Mouse (Mus musculus) kidney, adult 2 months (tissue): Measurements from ENCODE around the gene Trim62.

Experiments used
- CTCF ChIP-seq: fragments of 200-500 bp; conservative IDR thresholded peaks from 2 replicates; pipeline ENCODE4 v1.5.1; 2011; ENCODE audit warnings: low read depth, mild to moderate bottlenecking, control low read depth, low read length, moderate library complexity, mixed read lengths; ENCODE audit not compliant: insufficient read depth, insufficient read length
- POLR2A ChIP-seq: fragments of 200-500 bp; IDR thresholded peaks from one replicate; pipeline ENCODE4 v1.6.1; 2011; ENCODE audit warnings: low read depth, low read length, control low read depth

DNA sequence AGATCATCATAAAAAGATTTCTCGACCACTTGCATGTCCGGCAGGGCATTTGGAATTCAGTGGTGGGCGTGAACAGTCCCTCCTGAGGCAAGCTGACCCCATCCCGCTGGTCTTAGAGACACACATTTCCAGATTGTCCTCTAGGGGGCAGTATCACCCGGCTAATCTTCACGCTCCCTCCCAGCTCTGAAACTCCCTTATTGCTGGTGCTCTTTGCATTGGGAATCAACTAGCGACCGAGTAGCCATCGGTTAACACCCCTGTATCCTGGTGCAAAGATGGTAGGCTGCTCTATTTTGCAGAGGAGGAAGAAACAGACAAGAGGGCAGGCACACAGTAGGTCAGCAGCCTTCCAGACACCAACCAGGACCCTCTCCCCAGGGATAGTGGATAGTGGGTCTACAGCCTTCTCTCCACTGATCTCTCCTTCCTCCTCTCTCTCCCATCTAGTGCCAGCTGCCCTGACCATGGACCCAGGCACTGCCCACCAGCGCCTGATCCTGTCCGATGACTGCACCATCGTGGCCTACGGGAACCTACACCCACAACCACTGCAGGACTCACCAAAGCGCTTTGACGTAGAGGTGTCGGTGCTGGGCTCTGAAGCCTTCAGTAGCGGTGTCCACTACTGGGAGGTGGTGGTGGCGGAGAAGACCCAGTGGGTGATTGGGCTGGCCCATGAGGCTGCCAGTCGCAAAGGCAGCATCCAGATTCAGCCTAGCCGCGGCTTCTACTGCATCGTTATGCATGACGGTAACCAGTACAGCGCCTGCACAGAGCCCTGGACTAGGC lies 25.4 kb downstream of the Trim62 start:
- TF ChIP-seq CTCF, result peak; percentile 81
- TF ChIP-seq POLR2A, result no peak
